Mouse (Mus musculus): ENCODE measurements around the gene Nckap5.

Gene Nckap5

DNA sequence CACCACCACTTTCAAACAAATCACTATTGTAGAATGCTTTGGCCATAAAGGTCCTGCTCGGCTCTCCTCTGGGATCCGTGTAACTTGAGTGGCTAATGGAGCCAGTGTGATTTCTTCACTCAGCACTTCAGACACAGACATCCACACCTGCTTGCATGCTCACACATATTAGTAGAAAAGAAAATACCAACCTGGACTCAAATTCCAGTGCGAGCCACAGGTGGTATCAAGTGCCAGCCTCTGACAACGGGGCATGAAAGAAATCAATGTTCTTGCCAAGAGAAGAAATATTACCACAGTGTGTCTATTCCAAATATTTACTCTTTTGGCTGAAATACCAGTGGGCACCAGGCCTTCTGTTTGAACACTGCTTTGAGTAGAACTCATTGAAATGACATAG, 208.6 kb downstream of the Nckap5 start:
- in situ Hi-C loops (cut with MseI, MboI), result no loop called here

DNA sequence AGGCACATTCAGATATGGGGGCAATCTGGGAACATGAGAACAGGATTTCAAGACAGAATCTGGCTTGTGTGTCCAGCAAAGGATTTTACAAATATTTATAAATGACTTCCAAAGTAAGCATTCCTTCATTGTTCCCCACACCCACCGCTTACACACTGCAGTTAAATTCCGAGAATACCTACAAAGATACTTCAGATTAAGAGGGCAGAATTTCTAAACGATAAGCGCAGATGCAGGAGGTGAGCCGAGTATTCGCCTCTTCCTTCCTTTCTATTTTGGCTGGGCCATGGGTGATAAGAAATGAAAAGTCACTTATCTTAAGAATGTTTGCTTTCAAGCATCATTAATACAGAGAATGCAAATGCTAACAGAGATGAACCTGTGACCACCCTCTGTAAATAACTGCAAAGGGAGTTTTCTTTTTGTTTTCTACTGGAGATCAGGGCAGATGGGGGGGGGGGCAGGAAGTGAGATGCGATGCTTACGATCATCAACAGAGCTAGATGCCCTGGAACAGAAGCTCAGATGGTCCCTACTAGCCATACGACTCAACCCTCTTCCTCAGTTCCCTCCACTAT, 213.0 kb downstream of the Nckap5 start:
- in situ Hi-C loops (cut with MseI, MboI), result no loop called here

DNA sequence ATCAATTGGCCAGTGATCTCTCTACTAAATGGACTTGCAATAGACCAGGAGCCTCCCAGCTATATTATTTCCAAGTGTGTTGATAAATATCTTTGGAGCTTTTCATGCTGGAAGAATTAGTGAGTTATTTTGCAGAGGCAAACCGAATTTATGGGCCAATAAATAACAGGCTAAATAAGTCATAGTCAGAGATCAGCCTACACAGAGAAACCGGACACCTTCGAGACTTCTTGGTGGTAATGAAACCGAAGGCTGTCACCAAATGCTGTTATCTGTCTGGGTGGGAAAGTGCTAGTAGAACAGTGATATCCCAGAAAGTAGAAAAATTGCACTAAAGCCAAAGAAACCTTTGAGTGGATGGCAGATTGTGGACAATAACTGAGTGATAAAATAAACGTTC, 213.6 kb downstream of the Nckap5 start:
- in situ Hi-C loops (cut with MseI, MboI), result no loop called here

DNA sequence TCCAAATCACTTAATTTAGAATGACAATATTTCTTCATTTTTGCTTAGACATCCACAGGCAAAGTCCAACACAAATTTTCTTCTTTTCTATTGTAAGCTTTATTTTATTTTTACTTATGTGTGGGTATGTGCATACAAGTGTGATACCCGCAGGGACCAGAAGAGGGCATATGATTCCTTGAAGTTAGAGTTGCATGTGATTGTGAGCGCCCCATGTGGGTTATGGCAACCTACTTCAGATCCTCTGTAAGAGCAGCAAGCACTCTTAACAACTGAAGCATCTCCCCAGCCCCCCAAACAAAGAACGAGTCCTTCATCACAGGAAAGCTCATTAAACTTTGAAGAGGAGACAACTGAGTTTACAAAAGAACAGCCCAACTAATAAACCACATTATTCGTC, 217.7 kb downstream of the Nckap5 start:
- in situ Hi-C loops (cut with MseI, MboI), result no loop called here

DNA sequence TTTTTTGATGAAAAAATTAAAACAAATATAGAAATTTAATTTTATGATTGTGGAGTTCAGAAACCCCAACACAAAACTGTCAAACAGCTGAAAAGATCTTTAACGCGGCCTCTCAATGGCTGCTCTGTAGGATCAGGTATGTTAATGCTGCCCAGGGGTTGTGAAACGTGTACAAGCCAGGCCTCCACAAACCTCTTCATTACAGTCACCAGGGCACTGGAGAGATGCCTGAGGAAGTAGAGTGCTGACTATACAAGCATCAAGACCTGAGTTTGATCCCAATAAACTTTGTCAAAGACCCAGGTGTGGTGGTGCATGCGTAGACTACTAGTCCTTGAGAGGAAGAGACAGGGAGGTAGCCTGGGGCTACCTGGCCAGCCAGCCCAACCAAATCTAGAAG, 222.0 kb downstream of the Nckap5 start:
- in situ Hi-C loops (cut with MseI, MboI), result no loop called here

DNA sequence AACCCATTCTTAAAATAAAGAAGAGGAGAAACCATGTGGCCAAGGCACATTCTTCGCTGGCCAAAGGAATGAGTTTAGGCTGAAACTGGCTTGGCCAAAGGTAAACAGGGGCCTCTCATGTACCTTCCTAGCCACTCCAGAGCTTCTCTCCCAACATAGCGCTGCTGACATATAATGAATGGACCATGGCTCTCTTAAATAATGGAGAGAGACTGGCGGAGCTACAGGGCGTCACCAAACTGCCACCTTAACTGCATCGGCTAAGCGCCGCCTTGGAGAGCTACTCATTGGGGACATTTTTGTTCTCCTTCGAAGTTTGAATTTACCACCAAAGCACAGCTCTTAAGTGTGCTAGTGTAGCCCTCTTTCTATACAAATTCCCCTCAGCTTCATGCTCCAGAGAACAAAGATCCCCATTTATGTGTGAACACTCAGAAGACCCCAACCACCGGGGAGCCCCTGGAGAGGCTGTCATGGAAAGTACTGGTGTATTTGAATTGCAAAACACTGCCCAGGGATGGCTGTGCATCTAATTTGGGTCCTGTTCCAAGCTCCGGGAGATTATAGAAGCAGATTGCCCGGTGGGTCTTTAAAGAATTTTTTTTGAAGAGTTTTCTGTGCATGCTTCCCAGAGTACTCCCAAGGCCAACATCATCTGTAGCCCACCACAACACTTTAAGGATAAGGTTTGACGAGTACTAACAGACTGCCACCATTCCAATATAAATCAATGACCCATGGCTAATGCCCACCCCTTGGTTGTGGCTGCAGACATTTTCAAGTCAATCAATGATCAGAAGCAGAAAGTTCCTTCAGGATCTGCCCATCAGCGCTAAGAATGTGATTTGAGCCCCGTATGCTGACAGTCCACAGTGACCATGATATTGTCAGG, 224.2 kb downstream of the Nckap5 start:
- in situ Hi-C loops (cut with MseI, MboI), result no loop called here

DNA sequence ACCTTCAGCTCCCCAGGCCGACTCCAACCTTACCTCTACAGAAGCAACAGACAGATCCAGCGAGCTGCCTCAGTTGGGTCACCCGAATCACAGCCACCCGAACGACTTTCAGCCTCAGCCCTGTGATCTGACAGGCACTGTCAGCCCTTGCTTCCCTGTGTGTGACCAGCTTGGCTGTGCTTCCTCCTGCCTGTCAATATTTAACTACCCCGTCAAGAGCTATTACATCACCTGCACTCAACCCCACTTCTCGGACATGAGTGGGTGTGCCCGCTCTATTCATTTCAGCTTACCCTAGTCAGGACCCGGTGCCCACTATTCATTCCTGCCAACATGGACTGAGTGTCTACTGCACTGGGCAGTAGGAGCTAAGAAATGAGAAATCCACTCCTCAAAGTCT, 226.0 kb downstream of the Nckap5 start:
- in situ Hi-C loops (cut with MseI, MboI), result no loop called here

DNA sequence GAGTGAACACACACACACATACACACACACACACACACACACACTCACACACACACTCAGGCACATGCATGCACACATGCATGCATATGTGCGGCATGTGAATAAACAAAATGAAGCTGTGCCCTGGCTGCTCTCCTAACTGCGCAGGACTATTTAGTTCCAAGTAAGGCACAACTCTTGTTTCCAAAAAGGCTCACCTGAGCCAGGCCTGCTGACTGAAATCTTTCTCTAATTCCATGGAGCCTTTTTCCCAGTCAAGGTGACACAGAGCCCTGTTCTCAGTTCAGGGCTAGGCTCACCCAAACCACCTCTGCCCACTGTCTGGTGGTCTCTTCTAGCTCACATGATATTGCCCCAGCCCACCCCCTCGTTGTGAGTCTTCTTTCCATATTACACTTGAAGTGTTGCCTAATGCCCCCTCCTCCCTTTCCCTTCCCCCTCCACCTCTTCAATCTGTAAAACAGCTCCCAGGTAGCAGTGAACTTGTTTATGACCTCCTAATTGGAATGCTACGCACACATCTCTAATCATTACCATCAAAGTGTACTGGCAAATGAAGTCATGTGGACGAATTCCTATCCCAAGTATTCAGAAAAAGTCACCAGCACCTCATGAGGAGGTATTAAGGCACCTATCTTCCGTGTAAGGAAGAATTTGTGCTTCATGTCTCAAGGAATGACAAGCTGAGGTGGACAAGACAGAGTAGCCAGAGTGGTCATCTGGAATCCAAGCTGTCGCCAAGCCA, 226.7 kb downstream of the Nckap5 start:
- in situ Hi-C loops (cut with MseI, MboI), result no loop called here

DNA sequence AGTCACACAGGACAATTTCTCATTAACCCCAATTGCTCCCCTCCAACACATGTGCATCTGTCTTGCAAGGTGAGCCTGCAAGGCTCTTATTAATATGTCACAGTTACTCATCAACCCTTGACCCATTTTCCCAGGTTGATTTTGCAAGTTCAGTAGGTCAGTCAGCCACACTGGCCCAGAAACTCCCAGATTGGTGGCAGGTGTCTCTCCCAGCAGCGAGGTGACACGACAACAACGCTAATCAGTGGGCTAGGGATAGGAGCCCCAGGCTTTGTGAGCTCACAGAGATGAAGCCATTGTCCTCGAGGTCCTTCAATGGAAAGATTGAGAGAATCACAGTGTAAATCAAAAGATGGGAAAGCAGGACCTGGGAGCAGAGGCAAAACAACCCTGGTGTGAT, 230.0 kb downstream of the Nckap5 start:
- in situ Hi-C loops (cut with MseI, MboI), result no loop called here

DNA sequence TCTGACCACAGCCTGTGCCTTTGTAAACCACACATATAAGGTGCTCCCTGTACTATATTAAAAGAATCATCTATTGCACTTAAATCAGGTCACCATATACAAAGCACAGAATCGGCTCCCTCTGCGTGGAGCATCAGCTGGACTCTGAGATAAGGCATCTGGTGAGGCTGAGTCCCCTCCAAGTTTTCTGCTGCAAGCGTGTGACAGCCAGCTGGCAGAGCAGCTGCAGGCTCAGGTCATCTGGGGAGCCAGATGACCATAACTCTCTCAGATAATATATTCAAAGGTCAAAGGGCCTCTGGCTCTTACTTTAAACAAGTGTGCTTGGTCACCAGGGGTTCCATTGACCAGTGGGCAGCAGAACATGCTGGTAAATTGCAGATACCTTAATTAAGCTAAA, 233.2 kb downstream of the Nckap5 start:
- in situ Hi-C loops (cut with MseI, MboI), result no loop called here

DNA sequence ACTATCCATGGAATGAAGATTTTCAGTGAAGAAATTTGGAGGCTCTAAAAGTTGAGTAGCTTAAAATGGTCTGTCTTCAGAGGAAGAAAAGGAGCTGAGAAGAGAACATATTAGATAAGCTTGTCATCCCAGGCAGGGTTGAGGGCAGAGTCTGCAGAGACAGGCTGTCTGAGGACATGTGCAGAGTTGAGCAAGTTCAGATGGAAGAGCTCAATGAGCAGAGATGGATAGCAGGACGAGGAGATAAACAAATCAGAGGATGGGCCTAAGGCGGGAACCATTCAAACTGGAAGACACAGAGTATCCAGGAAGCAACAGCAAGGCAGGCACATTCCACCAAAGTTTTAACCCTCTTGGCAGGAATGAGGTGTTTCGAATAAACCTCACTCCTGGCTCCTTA, 235.8 kb downstream of the Nckap5 start:
- in situ Hi-C loops (cut with MseI, MboI), result no loop called here

DNA sequence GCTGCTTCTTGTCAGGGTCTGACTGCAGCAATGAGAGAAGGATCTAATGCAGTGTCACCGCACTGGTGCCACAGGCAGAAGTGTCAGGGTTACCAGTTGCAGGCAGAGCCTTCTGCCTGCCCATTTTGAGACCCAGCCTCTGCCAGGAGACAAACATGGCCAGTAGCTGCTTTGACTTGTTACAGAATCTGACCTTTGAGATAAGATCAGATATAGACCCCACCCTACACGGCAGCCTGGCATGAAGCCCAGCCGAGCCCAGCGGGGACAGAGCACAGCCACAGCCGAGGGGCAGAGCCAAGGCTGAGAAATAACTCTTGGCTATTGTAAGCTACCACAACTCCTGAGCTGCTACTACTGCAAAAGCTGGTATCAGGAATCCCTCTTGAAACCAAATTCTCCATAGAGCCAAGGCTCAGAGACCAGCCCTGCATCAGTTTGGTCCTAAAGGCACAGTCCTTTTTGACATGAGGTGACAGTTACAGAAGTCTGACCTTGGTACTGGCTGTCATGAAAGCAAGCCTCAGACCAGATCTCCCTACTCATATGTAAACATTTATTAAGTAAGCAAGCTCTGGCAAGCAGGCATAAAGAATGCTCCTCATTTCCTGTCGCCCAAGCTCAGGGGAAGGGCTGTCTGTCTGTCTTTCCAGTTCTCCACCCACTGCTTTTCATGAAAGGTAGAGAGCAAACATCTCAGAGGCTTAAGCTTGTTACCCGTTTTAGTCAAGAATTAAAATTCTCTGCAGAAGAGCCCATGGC, 237.4 kb downstream of the Nckap5 start:
- in situ Hi-C loops (cut with MseI, MboI), result no loop called here

DNA sequence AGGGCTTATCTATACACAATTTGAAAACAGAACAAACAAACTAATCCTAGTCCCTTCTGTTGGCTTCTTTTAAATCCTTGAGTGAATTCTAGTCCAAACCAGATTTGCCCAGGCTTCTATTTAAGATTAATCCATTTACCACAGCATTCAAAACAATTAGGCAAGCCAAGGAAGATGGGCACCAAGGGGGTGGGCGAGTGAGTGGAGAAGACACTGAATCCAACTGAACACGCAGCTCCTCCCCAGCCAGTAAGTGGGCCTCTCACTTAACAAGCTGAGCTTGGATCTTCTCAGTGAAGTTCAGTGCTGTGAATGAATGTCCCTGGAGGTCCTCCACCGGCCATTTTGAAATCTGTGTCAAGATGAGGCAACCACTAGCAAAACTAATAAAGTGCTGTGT, 239.7 kb downstream of the Nckap5 start:
- in situ Hi-C loops (cut with MseI, MboI), result no loop called here

DNA sequence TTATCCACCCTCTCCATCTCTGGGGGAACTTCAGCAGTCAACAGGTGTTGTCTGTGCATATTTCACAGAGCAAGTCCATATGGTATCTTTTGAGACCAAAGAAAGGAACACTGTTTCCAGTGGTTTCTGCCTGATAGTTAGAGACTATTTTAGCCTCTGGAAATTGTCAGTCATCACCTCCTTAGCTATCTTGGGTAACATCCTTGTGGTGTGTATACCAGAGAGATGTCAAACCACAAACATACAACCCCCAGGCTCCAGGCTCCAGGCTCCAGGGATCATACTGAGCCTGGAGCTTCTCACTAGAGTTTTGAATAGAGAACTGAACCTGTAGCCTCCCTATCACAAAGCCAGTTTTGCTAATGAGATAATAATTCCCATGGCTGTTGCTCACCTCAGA, 252.4 kb downstream of the Nckap5 start:
- in situ Hi-C loops (cut with MseI, MboI), result no loop called here

DNA sequence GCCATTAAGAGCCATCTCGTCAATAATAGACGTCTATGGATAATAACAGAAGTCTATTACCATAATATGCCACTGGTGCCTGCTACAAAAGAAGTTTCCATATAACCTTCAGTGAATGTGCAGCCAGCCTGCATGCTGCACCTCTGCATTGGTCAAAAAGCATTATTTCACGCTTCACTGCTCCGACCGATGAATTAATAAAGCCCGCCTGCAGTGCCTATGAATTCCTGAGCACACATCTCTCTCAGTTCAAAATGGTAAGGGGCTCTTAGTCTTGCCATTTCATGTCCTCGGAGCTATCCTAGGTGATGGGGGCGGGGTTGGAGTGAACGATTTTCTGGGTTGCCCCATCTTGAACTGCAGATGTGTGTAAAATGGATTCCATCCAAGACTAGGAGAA, 256.3 kb downstream of the Nckap5 start:
- in situ Hi-C loops (cut with MseI, MboI), result no loop called here

DNA sequence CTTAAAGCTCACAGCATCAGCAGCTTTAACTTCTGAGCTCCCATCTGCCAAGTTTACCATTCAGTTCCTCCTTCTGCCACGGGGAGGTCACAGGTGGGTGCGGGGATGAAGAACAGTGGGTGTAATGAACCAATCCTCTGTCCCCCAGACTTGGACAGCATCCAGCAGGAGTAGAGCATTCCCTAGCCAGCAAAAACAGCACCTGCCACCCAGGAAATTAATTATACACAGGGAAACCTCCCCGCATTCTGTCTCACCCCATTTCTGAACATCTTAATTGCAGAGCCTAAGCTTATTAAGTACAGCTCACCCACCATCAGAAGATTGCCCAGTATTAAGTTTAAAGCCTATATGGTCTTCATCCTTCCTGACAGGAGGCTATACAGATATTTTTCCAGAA, 256.9 kb downstream of the Nckap5 start:
- in situ Hi-C loops (cut with MseI, MboI), result no loop called here

DNA sequence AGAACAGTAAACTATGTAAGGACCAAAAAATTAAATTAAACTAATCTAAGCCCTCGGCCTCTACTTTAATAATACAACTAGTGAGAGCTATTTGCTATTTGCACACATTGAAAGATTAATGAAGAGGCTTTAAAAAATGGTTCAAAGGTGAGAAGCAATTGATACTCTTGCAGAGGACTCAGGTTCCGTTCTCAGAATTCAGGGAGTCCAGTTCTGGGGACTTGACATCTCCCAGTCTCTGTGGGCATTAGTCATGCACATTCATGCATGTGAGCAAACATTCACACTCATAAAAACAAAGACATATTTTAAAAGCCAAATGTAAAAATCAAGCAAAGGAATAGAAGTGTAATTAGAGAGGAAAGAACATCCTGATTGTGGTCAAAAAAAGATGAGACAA, 257.5 kb downstream of the Nckap5 start:
- in situ Hi-C loops (cut with MseI, MboI), result no loop called here

DNA sequence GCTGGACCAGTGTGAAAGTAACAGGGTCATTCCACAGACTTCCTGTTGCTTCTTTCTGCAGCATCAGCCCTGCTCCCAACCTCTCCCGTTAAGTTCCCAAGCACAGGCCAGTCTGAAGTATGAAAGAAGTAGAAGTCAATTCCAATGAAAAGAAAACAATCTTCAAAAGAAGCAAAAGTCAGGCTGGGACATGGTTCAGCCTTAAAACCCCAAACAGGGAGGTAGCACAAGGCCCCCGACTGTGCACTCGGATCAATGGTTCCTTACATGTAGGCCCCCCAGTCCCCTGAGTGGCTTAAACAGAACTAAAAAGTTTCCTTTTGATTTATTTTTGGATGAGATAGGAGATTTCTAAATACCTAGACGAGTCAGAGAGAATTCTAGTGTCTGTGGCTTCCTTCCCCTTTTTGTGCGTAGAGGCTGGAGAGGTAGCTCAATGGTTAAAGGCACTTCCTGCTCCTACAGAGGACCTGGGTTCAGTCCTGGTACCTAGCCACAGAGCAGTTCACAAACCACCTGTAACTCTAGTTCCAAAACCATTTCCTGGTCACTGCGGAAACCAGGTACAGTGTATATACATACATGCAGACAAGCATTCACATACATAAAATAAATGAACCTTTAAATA, 260.9 kb downstream of the Nckap5 start:
- in situ Hi-C loops (cut with MseI, MboI), result no loop called here

DNA sequence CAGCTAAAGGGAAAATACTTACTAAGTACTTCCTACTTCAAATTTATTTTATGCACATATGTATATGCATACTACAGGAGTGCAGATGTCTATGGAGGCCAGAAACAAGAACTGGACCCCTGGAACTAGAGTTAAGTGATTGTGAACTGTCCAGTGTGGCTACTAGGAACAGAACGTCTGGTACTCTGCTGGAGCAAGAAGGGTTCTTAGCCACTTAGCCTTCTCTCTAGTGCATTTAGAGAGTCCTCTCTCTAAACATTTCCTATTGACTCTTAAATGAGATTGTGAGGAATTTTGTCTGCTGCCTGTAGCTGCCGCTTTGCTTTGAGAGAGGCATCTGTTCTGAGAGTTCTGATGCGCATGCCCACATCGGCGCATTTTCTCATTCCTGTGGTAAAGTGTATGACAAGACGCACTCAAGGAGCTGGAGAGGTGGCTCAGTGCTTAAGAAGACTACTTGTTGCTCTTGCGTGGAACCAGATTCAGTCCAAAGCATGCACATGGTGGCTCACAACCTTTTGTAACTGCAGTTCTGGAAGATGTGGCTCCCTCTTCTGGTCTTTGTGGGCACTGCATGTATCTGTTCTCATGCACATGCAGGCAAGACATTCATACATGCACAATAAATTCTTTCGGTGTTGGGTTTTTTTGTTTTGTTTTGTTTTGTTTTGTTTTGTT, 261.9 kb downstream of the Nckap5 start:
- in situ Hi-C loops (cut with MseI, MboI), result no loop called here

DNA sequence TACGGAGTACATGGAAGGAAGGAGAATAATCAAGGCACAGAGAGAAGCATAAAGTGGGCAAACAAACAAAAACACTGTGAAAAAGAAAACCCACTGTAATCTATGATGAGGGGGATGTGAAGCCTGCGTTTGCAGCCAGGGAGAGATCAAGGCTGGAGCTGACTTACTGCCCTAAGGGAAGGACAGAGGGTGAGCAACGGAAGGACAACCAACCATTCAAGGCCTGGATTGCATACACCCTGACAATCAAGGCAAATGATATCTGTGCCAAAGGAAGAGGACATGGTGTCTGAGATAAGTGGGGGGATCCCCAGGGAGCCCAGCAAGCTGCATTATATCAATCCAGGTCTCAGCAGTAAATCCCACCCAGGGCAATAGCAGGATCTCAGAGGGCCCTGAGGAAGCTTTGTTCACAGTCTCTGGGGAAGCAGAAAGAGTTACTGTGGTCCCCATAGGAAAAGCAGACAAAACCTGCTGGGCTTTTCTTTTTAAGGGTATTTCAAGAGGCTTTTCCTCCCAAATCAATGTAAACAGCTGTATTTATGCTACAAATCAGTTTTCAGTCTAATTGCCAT, 265.4 kb downstream of the Nckap5 start:
- in situ Hi-C loops (cut with MseI, MboI), result no loop called here

DNA sequence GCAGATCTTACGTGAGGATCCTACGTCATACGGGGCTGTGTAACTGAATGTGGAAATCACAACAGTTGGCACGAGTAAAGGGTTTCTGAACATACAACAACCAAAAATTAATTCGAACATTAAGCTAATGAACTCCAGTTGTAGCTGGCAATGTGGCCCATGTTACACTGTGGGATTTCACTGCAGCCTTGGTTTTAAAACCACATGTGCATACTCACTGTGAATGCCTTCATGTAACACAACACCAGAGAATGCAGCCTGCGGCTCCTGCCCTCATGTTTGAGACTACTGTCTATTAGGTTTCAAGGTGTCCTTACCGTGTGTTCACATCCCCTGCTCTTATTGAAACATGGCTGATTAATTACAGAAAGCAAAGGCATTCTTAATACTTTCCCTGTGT, 269.7 kb downstream of the Nckap5 start:
- in situ Hi-C loops (cut with MseI, MboI), result no loop called here
